Comparison of ENCODE assay signal across 29 mouse cellular contexts in genomic region chr14:78320248-78320647, GRCm38 (mm10). TPM values are rescaled to one million over a fixed set of nuclear protein-coding genes. Genes with fewer than 3 reads are reported as not detected.
DNase-seq lines count a peak whose midpoint lies in the region; ATAC-seq lines count a peak whose summit lies in the region.
"Had no signal": no experiment of that assay in that cellular context is flagged by ENCODE, and none has a peak within 500 bp of the region (broad histone marks: within the 10 kb centered on the region; RNA-seq: fewer than 3 reads in every experiment).

No protein-coding gene starts in this region.

- H3K27me3 ChIP-seq in limb, embryonic 10.5 days (ENCODE audit: low read depth, poor library complexity, severe bottlenecking): no peaks in the 10 kb centered on the region
- H3K27me3 ChIP-seq: embryonic facial prominence, embryonic 13.5 days; forebrain, embryonic 12.5 days; heart, embryonic 13.5 days; hindbrain, embryonic 12.5 days; hindbrain, embryonic 15.5 days had no signal

- no peaks in the 10 kb centered on the region for H3K4me1 ChIP-seq in limb, embryonic 10.5 days
- H3K4me1 ChIP-seq: embryonic facial prominence, embryonic 10.5 days; embryonic facial prominence, embryonic 13.5 days; forebrain, embryonic 12.5 days; heart, embryonic 10.5 days; hindbrain, embryonic 12.5 days; hindbrain, embryonic 15.5 days had no signal

- no peaks in the 10 kb centered on the region for H3K9me3 ChIP-seq in limb, embryonic 10.5 days (replicated peaks)
- H3K9me3 ChIP-seq: embryonic facial prominence, embryonic 10.5 days; embryonic facial prominence, embryonic 13.5 days; forebrain, embryonic 12.5 days; heart, embryonic 10.5 days; heart, embryonic 13.5 days; hindbrain, embryonic 12.5 days; hindbrain, embryonic 15.5 days had no signal

- peak; percentile 40 for DNase-seq in CD4-positive helper T cell, adult 2 months (ENCODE audit: low read depth, low spot score)
- no peak for DNase-seq in layer of hippocampus, postnatal 10 days (ENCODE audit: low spot score in 2 of 2)
- DNase-seq in gastrocnemius, postnatal 14 days: no peak
- no peak for DNase-seq in limb, embryonic 10.5 days (ENCODE audit: low spot score)
- DNase-seq: adrenal gland, adult 8-10 months; adrenal gland, postnatal 25 days; cerebellum, adult 11-12 months; cerebellum, adult 8-10 months; cerebellum, postnatal 10 days; cerebellum, postnatal 36 days; embryo, embryonic 11 days; gastrocnemius, postnatal 10 days; heart, adult 2 months; heart, postnatal 14 days had no signal

- H3K27ac ChIP-seq in limb, embryonic 10.5 days: no peak overlapping the region
- H3K27ac ChIP-seq: embryonic facial prominence, embryonic 10.5 days; embryonic facial prominence, embryonic 13.5 days; forebrain, embryonic 12.5 days; heart, adult 2 months; heart, embryonic 10.5 days; heart, embryonic 13.5 days; hindbrain, embryonic 12.5 days; hindbrain, embryonic 15.5 days had no signal

- peak; percentile 53 for ATAC-seq in CD4-positive, CD25-positive, alpha-beta regulatory T cell, adult 4 months
- peak; percentile 4; the same call in 1 of the 2 replicates for ATAC-seq in granulocyte monocyte progenitor cell, adult 5-6 weeks (replicated peaks; ENCODE audit: poor library complexity, severe bottlenecking)
- ATAC-seq: forebrain, embryonic 16.5 days; intestine, postnatal 0 days had no signal

- intact Hi-C loops in gastrocnemius, postnatal 14 days (cut with DNase I; ENCODE audit: low total_unique reads): no loop called here

- H3K4me3 ChIP-seq in limb, embryonic 10.5 days: no peak overlapping the region
- H3K4me3 ChIP-seq: embryonic facial prominence, embryonic 10.5 days; embryonic facial prominence, embryonic 13.5 days; erythroblast, embryonic 14.5 days; forebrain, embryonic 12.5 days; heart, adult 2 months; heart, embryonic 10.5 days; heart, embryonic 13.5 days; hindbrain, embryonic 12.5 days; hindbrain, embryonic 15.5 days had no signal

- 84% methylated on average over 6 of the region's 6 CpGs for WGBS in limb, embryonic 10.5 days

- no peaks in the 10 kb centered on the region for H3K36me3 ChIP-seq in limb, embryonic 10.5 days
- H3K36me3 ChIP-seq: embryonic facial prominence, embryonic 10.5 days; embryonic facial prominence, embryonic 13.5 days; forebrain, embryonic 12.5 days; heart, embryonic 10.5 days; heart, embryonic 13.5 days; hindbrain, embryonic 12.5 days; hindbrain, embryonic 15.5 days had no signal

RNA-seq across cellular contexts. Expression of gene Tnfsf11, which starts 12.4 kb away (rescaled TPM):
- 10 to 100 TPM in 1 of 2 experiments, 1 to 10 TPM in 1; 5.6 to 11.5 TPM for polyA plus RNA-seq in CD4-positive, CD25-positive, alpha-beta regulatory T cell, adult 4 months (2017; shearing (Covaris generic))
- total RNA-seq in granulocyte monocyte progenitor cell, adult 5-6 weeks (2014; fragmentation: Nextera tagmentation): not detected in 2 replicates
- not detected in 2 replicates for total RNA-seq in granulocyte monocyte progenitor cell, adult 5-6 weeks (2017)
- total RNA-seq in layer of hippocampus, postnatal 10 days (2021): under 1 TPM in 1 of 2 experiments, not detected in 1; 0.13 TPM
- not detected for total RNA-seq in gastrocnemius, postnatal 14 days (2021)
- polyA plus RNA-seq in limb, embryonic 10.5 days (2016; fragmentation: Nextera tagmentation; extraction: Ambion mirVana): 0.14 TPM in 1 of 2 replicates, not detected in the other
- total RNA-seq: adrenal gland, adult 8-10 months; adrenal gland, postnatal 25 days; gastrocnemius, adult 18-20 months; gastrocnemius, postnatal 4 days; MEL had no signal
- polyA plus RNA-seq: erythroblast, embryonic 14.5 days; heart, adult 2 months had no signal
